Mouse (Mus musculus) hindbrain, embryonic 16.5 days (tissue): Measurements from ENCODE around the gene Wdr93. TPM values are rescaled to one million over a fixed set of nuclear protein-coding genes. Genes with fewer than 3 reads are reported as not detected.

ENCODE experiments used
- ATAC-seq: fragments of 200-750 bp; cut with Nextera tagmentation; 2 replicates; pipeline ENCODE4 v1.8.0; 2017; ENCODE audit warnings: moderate TSS enrichment, moderate library complexity
- H3K27ac ChIP-seq: fragments of 300-500 bp; sonication (generic); 2 replicates; pipeline ENCODE4 v1.5.1; 2014; ENCODE audit warnings: low read depth, mild to moderate bottlenecking, control low read depth, low read length, moderate library complexity
- H3K27me3 ChIP-seq: fragments of 300-500 bp; sonication (generic); replicated peaks from 2 replicates; pipeline ENCODE4 v1.6.1; 2014; ENCODE audit warnings: low read length; ENCODE audit not compliant: control insufficient read depth, insufficient read depth
- H3K36me3 ChIP-seq: fragments of 300-500 bp; sonication (generic); 2 replicates; pipeline ENCODE4 v1.6.1; 2014; ENCODE audit warnings: mild to moderate bottlenecking, low read length, moderate library complexity, mixed read lengths; ENCODE audit not compliant: control insufficient read depth, insufficient read depth
- H3K4me1 ChIP-seq: fragments of 300-500 bp; sonication (generic); 2 replicates; pipeline ENCODE4 v1.6.1; 2014; ENCODE audit warnings: low read depth, low read length; ENCODE audit not compliant: control insufficient read depth, insufficient read depth
- H3K4me2 ChIP-seq: fragments of 300-500 bp; sonication (generic); 2 replicates; pipeline ENCODE4 v1.6.1; 2014; ENCODE audit warnings: mild to moderate bottlenecking, low read length, control low read depth, moderate library complexity
- H3K4me3 ChIP-seq: fragments of 300-500 bp; sonication (generic); 2 replicates; pipeline ENCODE4 v1.5.1; 2014; ENCODE audit warnings: mild to moderate bottlenecking, low read length, control low read depth, moderate library complexity
- H3K9ac ChIP-seq: fragments of 300-500 bp; sonication (generic); 2 replicates; pipeline ENCODE4 v1.6.1; 2014; ENCODE audit warnings: low read depth, mild to moderate bottlenecking, control low read depth, low read length, moderate library complexity
- H3K9me3 ChIP-seq: fragments of 300-500 bp; sonication (generic); 2 replicates; pipeline ENCODE4 v1.6.1; 2014; ENCODE audit warnings: mild to moderate bottlenecking, low read length, moderate library complexity; ENCODE audit not compliant: control insufficient read depth
- WGBS: fragments of 180-500 bp; shearing (Covaris S2); extraction: QIAGEN DNeasy Blood & Tissue Kit; methylation state at CpG from one replicate; pipeline ENCODE4 v1.1.7; 2014; 5-methylcytosine and 5-hydroxymethylcytosine counted together
- polyA plus RNA-seq: library from polyadenylated mRNA; unstranded; fragments of >200 nt; fragmentation: Nextera tagmentation; extraction: Ambion mirVana; gene quantifications from 2 replicates; pipeline ENCODE4 v1.2.1, GENCODE M21; 2015

Gene Wdr93
- polyA plus RNA-seq, 1 experiment from 2014 or later: 0.51 TPM

GRCm38 (mm10) chr7:79740279-79740678 is 2.7 kb upstream of the Wdr93 start:
- H3K4me2 ChIP-seq: no peak overlapping the region
- H3K27ac ChIP-seq: no peak overlapping the region
- H3K27me3 ChIP-seq: no peaks in the 10 kb centered on the region
- no peak overlapping the region for H3K9ac ChIP-seq
- no peak overlapping the region for H3K4me3 ChIP-seq
- WGBS: 77% methylated on average over 4 of the region's 4 CpGs
- H3K9me3 ChIP-seq: no peaks in the 10 kb centered on the region
- H3K4me1 ChIP-seq: peaks cover 6% of the 10 kb centered on the region
- peaks cover 4% of the 10 kb centered on the region; the same call in 1 of the 2 replicates for H3K36me3 ChIP-seq
- ATAC-seq: no peak

- peak overlapping the region; percentile 72 for H3K4me3 ChIP-seq
- H3K4me1 ChIP-seq: peaks cover 6% of the 10 kb centered on the region
- WGBS: 24% methylated on average over 11 of the region's 11 CpGs
- ATAC-seq: no peak
- peak overlapping the region; percentile 97 for H3K4me2 ChIP-seq
- H3K9ac ChIP-seq: peak overlapping the region; percentile 67
- H3K27ac ChIP-seq: no peak overlapping the region
- no peaks in the 10 kb centered on the region for H3K27me3 ChIP-seq
- no peaks in the 10 kb centered on the region for H3K9me3 ChIP-seq
- H3K36me3 ChIP-seq: peaks cover 2% of the 10 kb centered on the region; the same call in 1 of the 2 replicates
These were observed 695 bp upstream of the Wdr93 start for GRCm38 (mm10) chr7:79742277-79742658.

- Histone ChIP-seq H3K27ac (no peak overlapping the region), H3K9ac (no peak overlapping the region), H3K9me3 (no peaks in the 10 kb centered on the region), H3K4me1 (peaks cover 6% of the 10 kb centered on the region), H3K4me3 (no peak overlapping the region), H3K4me2 (no peak overlapping the region), H3K27me3 (no peaks in the 10 kb centered on the region), H3K36me3 (no peaks in the 10 kb centered on the region)
- 92% methylated on average over 9 of the region's 9 CpGs for WGBS
- ATAC-seq: no peak
These were observed 1.1 kb downstream of the Wdr93 start for GRCm38 (mm10) chr7:79744051-79744450.

GRCm38 (mm10) chr7:79744585-79744984 is 1.6 kb downstream of the Wdr93 start:
- WGBS: 80% methylated on average over 5 of the region's 5 CpGs
- no peaks in the 10 kb centered on the region for H3K9me3 ChIP-seq
- no peak for ATAC-seq
- H3K27me3 ChIP-seq: no peaks in the 10 kb centered on the region
- no peak overlapping the region for H3K4me3 ChIP-seq
- peaks cover 6% of the 10 kb centered on the region for H3K4me1 ChIP-seq
- no peak overlapping the region for H3K4me2 ChIP-seq
- H3K27ac ChIP-seq: no peak overlapping the region
- no peaks in the 10 kb centered on the region for H3K36me3 ChIP-seq
- no peak overlapping the region for H3K9ac ChIP-seq

GRCm38 (mm10) chr7:79747659-79748058 is 4.7 kb downstream of the Wdr93 start:
- Histone ChIP-seq H3K36me3 (no peaks in the 10 kb centered on the region), H3K4me3 (no peak overlapping the region), H3K4me2 (no peak overlapping the region), H3K27me3 (no peaks in the 10 kb centered on the region), H3K9ac (no peak overlapping the region), H3K27ac (no peak overlapping the region), H3K9me3 (no peaks in the 10 kb centered on the region), H3K4me1 (peaks cover 6% of the 10 kb centered on the region)
- 84% methylated on average over 6 of the region's 6 CpGs for WGBS
- no peak for ATAC-seq

- Histone ChIP-seq H3K27ac (no peak overlapping the region), H3K4me3 (no peak overlapping the region), H3K4me1 (no peaks in the 10 kb centered on the region), H3K27me3 (no peaks in the 10 kb centered on the region), H3K4me2 (no peak overlapping the region), H3K9me3 (no peaks in the 10 kb centered on the region), H3K36me3 (no peaks in the 10 kb centered on the region), H3K9ac (no peak overlapping the region)
- ATAC-seq: no peak
- 85% methylated on average over 6 of the region's 6 CpGs for WGBS
These were observed 6.5 kb downstream of the Wdr93 start for GRCm38 (mm10) chr7:79749511-79749910.

- Histone ChIP-seq H3K4me2 (no peak overlapping the region), H3K27me3 (no peaks in the 10 kb centered on the region), H3K4me1 (no peaks in the 10 kb centered on the region), H3K36me3 (no peaks in the 10 kb centered on the region), H3K9me3 (no peaks in the 10 kb centered on the region), H3K9ac (no peak overlapping the region), H3K27ac (no peak overlapping the region), H3K4me3 (no peak overlapping the region)
- 45% methylated on average over 2 of the region's 2 CpGs for WGBS
- no peak for ATAC-seq
These were observed 13.4 kb downstream of the Wdr93 start for GRCm38 (mm10) chr7:79756334-79756733.

GRCm38 (mm10) chr7:79758176-79758575 is 15.2 kb downstream of the Wdr93 start:
- Histone ChIP-seq H3K36me3 (no peaks in the 10 kb centered on the region), H3K9me3 (no peaks in the 10 kb centered on the region), H3K27ac (no peak overlapping the region), H3K4me1 (no peaks in the 10 kb centered on the region), H3K9ac (no peak overlapping the region), H3K4me3 (no peak overlapping the region), H3K27me3 (no peaks in the 10 kb centered on the region), H3K4me2 (no peak overlapping the region)
- ATAC-seq: no peak
- 77% methylated on average over 6 of the region's 6 CpGs for WGBS

- no peak overlapping the region for H3K9ac ChIP-seq
- no peak overlapping the region for H3K27ac ChIP-seq
- H3K4me1 ChIP-seq: no peaks in the 10 kb centered on the region
- ATAC-seq: no peak
- no peaks in the 10 kb centered on the region for H3K27me3 ChIP-seq
- H3K4me3 ChIP-seq: no peak overlapping the region
- no peaks in the 10 kb centered on the region for H3K36me3 ChIP-seq
- no peak overlapping the region for H3K4me2 ChIP-seq
- H3K9me3 ChIP-seq: no peaks in the 10 kb centered on the region
These were observed 16.8 kb downstream of the Wdr93 start for GRCm38 (mm10) chr7:79759766-79760165.
